Mouse (Mus musculus): Measurements from ENCODE around the gene Baz2a. TPM values are rescaled to one million over a fixed set of nuclear protein-coding genes. Genes with fewer than 3 reads are reported as not detected.

Gene Baz2a
- polyA plus RNA-seq, 1 experiment from 2014 or later: 5.8 TPM

MicroRNAs within 50 kb of the gene (microRNA counts, 519-probe panel; counts per million panel counts)
- 114 counts per million for microRNA mmu-miR-677

Small RNA genes lying within 50 kb of the gene (microRNA-seq; reads per million reads assigned to microRNA genes)
- 77.0 reads per million, percentile 48 among the genes with 10 or more reads in this experiment for gene Mir677

Other genes starting within 250 kb of the Baz2a start
- not detected in 2 replicates for gene Rdh19, start 241.6 kb upstream of the Baz2a start, polyA plus RNA-seq (2015; fragmentation: Nextera tagmentation; extraction: Ambion mirVana)
- not detected in 2 replicates for gene Rdh16f2, start 225.1 kb upstream of the Baz2a start, polyA plus RNA-seq (2015; fragmentation: Nextera tagmentation; extraction: Ambion mirVana)
- 0.47 and 0.70 TPM in 2 replicates for gene Rdh7, start 202.8 kb upstream of the Baz2a start, polyA plus RNA-seq (2015; fragmentation: Nextera tagmentation; extraction: Ambion mirVana)
- not detected in 2 replicates for gene Sdr9c7, start 193.1 kb upstream of the Baz2a start, polyA plus RNA-seq (2015; fragmentation: Nextera tagmentation; extraction: Ambion mirVana)
- gene Hsd17b6, start 84.0 kb upstream of the Baz2a start, polyA plus RNA-seq (2015; fragmentation: Nextera tagmentation; extraction: Ambion mirVana): not detected in 2 replicates
- 87.0 and 99.1 TPM in 2 replicates for gene Prim1, start 76.4 kb upstream of the Baz2a start, polyA plus RNA-seq (2015; fragmentation: Nextera tagmentation; extraction: Ambion mirVana)
- gene Naca, start 56.0 kb upstream of the Baz2a start, polyA plus RNA-seq (2015; fragmentation: Nextera tagmentation; extraction: Ambion mirVana): 599 and 646 TPM in 2 replicates
- 380 and 439 TPM in 2 replicates for gene Ptges3, start 32.6 kb upstream of the Baz2a start, polyA plus RNA-seq (2015; fragmentation: Nextera tagmentation; extraction: Ambion mirVana)
- 2,036 and 2,215 TPM in 2 replicates for gene Atp5b, start 8.3 kb upstream of the Baz2a start, polyA plus RNA-seq (2015; fragmentation: Nextera tagmentation; extraction: Ambion mirVana)
- gene Rbms2, start 88.7 kb downstream of the Baz2a start, polyA plus RNA-seq (2015; fragmentation: Nextera tagmentation; extraction: Ambion mirVana): 7.0 and 8.8 TPM in 2 replicates
- gene Gls2, start 102.9 kb downstream of the Baz2a start, polyA plus RNA-seq (2015; fragmentation: Nextera tagmentation; extraction: Ambion mirVana): 1.9 and 2.2 TPM in 2 replicates
- 24.1 and 24.7 TPM in 2 replicates for gene Spryd4, start 120.2 kb downstream of the Baz2a start, polyA plus RNA-seq (2015; fragmentation: Nextera tagmentation; extraction: Ambion mirVana)
- 0.09 TPM in 1 of 2 replicates, not detected in the other for gene Mip, start 134.3 kb downstream of the Baz2a start, polyA plus RNA-seq (2015; fragmentation: Nextera tagmentation; extraction: Ambion mirVana)
- 34.8 and 37.4 TPM in 2 replicates for gene Timeless, start 140.5 kb downstream of the Baz2a start, polyA plus RNA-seq (2015; fragmentation: Nextera tagmentation; extraction: Ambion mirVana)
- gene Apon, start 162.5 kb downstream of the Baz2a start, polyA plus RNA-seq (2015; fragmentation: Nextera tagmentation; extraction: Ambion mirVana): 0.31 and 0.49 TPM in 2 replicates
- 46.0 and 46.6 TPM in 2 replicates for gene Apof, start 177.1 kb downstream of the Baz2a start, polyA plus RNA-seq (2015; fragmentation: Nextera tagmentation; extraction: Ambion mirVana)
- gene Stat2, start 179.0 kb downstream of the Baz2a start, polyA plus RNA-seq (2015; fragmentation: Nextera tagmentation; extraction: Ambion mirVana): 5.7 and 6.3 TPM in 2 replicates
- gene Il23a, start 207.2 kb downstream of the Baz2a start, polyA plus RNA-seq (2015; fragmentation: Nextera tagmentation; extraction: Ambion mirVana): 0.10 TPM in 1 of 2 replicates, not detected in the other
- 11.8 and 14.4 TPM in 2 replicates for gene Pan2, start 211.8 kb downstream of the Baz2a start, polyA plus RNA-seq (2015; fragmentation: Nextera tagmentation; extraction: Ambion mirVana)
- gene Cnpy2, start 230.9 kb downstream of the Baz2a start, polyA plus RNA-seq (2015; fragmentation: Nextera tagmentation; extraction: Ambion mirVana): 99.7 and 105 TPM in 2 replicates
- 149 and 170 TPM in 2 replicates for gene Cs, start 246.2 kb downstream of the Baz2a start, polyA plus RNA-seq (2015; fragmentation: Nextera tagmentation; extraction: Ambion mirVana)

Data from liver, embryonic 13.5 days (tissue).